Mouse (Mus musculus) monocyte, adult 2 months (primary cell): ENCODE results near the gene Ifnar2.

ENCODE experiments used
- DNase-seq, 2 experiments: peaks; one replicate each; pipeline ENCODE4 v3.0.0; 2022; ENCODE audit warnings: low spot score in 2 of 2, low read depth in 1 of 2

The Ifnar2 gene

DNA sequence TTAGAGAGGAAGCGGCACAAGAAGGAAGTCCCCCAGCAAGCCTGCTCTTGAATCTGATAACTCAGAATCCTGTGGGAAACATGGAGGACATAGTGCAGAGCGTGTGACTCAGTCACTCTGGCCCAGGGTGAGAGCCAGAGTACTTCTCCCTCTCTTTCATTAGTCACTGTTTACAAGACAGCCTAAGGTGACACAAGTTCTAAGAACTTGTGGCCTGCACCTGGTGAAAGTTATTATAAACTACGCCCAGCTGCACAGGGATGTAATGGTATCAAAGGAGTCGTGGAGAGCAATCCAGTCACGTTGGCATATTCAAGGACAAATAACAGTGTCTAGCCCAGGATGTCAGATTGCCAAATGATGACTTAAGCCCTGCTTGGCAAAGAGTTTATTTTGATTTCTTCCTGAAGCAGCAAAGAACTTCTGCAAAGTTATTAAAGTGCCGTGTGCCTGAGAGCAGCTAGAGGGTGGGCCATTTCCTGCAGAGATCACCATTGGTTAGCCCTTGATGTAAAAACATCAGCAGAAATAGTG is 79.8 kb downstream of the Ifnar2 start:
- no peak for DNase-seq
